Mouse (Mus musculus) neural tube, embryonic 11.5 days (tissue): ENCODE data around the gene Ndufb10. TPM values are rescaled to one million over a fixed set of nuclear protein-coding genes. Genes with fewer than 3 reads are reported as not detected.

ENCODE experiments used
- ATAC-seq: fragments of 200-750 bp; cut with Nextera tagmentation; 2 replicates; pipeline ENCODE4 v1.8.0; 2017; ENCODE audit warnings: moderate number of reproducible peaks, mild to moderate bottlenecking, moderate TSS enrichment, moderate library complexity; ENCODE audit not compliant: insufficient read depth, low FRiP score, low TSS enrichment
- DNase-seq: peaks from one replicate; pipeline ENCODE4 v3.0.0-alpha.2; 2015; ENCODE audit warnings: low spot score
- H3K27ac ChIP-seq: fragments of 300-500 bp; sonication (generic); 2 replicates; pipeline ENCODE4 v1.5.1; 2014; ENCODE audit warnings: low read depth, mild to moderate bottlenecking, low read length
- H3K27me3 ChIP-seq: fragments of 300-500 bp; sonication (generic); 2 replicates; pipeline ENCODE4 v1.6.1; 2014; ENCODE audit warnings: mild to moderate bottlenecking, low read length, mixed read lengths; ENCODE audit not compliant: control insufficient read depth, insufficient read depth
- H3K36me3 ChIP-seq: fragments of 300-500 bp; sonication (generic); 2 replicates; pipeline ENCODE4 v1.6.1; 2014; ENCODE audit warnings: mild to moderate bottlenecking, low read length, moderate library complexity, mixed read lengths; ENCODE audit not compliant: control insufficient read depth, insufficient read depth
- H3K4me1 ChIP-seq: fragments of 300-500 bp; sonication (generic); 2 replicates; pipeline ENCODE4 v1.6.1; 2014; ENCODE audit warnings: low read length, mixed read lengths; ENCODE audit not compliant: control insufficient read depth, insufficient read depth
- H3K4me2 ChIP-seq: fragments of 300-500 bp; sonication (generic); 2 replicates; pipeline ENCODE4 v1.6.1; 2014; ENCODE audit warnings: low read depth, mild to moderate bottlenecking, moderate library complexity
- H3K4me3 ChIP-seq: fragments of 300-500 bp; sonication (generic); 2 replicates; pipeline ENCODE4 v1.5.1; 2014; ENCODE audit warnings: low read depth, low read length
- H3K9ac ChIP-seq: fragments of 300-500 bp; sonication (generic); 2 replicates; pipeline ENCODE4 v1.6.1; 2014; ENCODE audit warnings: mild to moderate bottlenecking, low read length
- H3K9me3 ChIP-seq: fragments of 300-500 bp; sonication (generic); 2 replicates; pipeline ENCODE4 v1.6.1; 2016; ENCODE audit warnings: low read length; ENCODE audit not compliant: control insufficient read depth
- WGBS: fragments of 180-500 bp; shearing (Covaris S2); extraction: QIAGEN DNeasy Blood & Tissue Kit; methylation state at CpG from one replicate; pipeline ENCODE4 v1.1.7; 2014; 5-methylcytosine and 5-hydroxymethylcytosine counted together
- polyA plus RNA-seq: library from polyadenylated mRNA; unstranded; fragments of >200 nt; fragmentation: Nextera tagmentation; extraction: Ambion mirVana; gene quantifications from 2 replicates; pipeline ENCODE4 v1.2.1, GENCODE M21; 2014

The Ndufb10 gene
- polyA plus RNA-seq, 1 experiment from 2014 or later: 214 TPM

DNA sequence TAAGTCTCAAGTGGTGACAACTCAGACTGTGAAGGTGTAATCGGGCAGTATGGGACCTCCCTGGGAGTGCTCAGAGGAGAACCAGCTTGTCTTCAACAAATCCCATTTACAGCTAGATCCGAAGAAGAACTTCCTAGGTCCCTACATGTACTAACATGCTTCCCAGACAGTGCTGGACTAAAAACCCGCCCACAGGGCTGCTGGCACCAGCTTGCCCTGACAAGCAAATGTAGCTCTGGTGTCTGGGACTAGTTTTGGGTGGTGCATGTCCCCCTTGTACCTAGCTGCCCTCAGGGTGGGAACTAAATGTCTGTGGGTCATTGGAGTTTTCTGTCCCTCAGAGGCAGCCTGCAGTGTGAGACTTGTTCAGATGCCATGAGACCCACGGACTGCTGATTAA is 27.2 kb upstream of the Ndufb10 start:
- DNase-seq (no peak), ATAC-seq (no peak)
- H3K36me3 ChIP-seq: no peaks in the 10 kb centered on the region
- no peak overlapping the region for H3K27ac ChIP-seq
- no peak overlapping the region for H3K4me2 ChIP-seq
- WGBS: 25% methylated on average over 4 of the region's 4 CpGs
- H3K9me3 ChIP-seq: no peaks in the 10 kb centered on the region
- H3K9ac ChIP-seq: no peak overlapping the region
- no peak overlapping the region for H3K4me3 ChIP-seq
- peaks cover 51% of the 10 kb centered on the region for H3K27me3 ChIP-seq
- peaks cover 10% of the 10 kb centered on the region for H3K4me1 ChIP-seq

GRCm38 (mm10) chr17:24746986-24747385 is 22.7 kb upstream of the Ndufb10 start:
- H3K4me3 ChIP-seq: no peak overlapping the region
- no peak overlapping the region for H3K4me2 ChIP-seq
- no peak overlapping the region for H3K9ac ChIP-seq
- no peaks in the 10 kb centered on the region for H3K9me3 ChIP-seq
- DNase-seq (no peak), ATAC-seq (no peak)
- no peaks in the 10 kb centered on the region for H3K4me1 ChIP-seq
- whole genome bisulfite sequencing: 45% methylated on average over 4 of the region's 4 CpGs
- no peak overlapping the region for H3K27ac ChIP-seq
- peaks cover 8% of the 10 kb centered on the region for H3K27me3 ChIP-seq
- no peaks in the 10 kb centered on the region for H3K36me3 ChIP-seq

- no peak overlapping the region for H3K4me2 ChIP-seq
- no peaks in the 10 kb centered on the region for H3K9me3 ChIP-seq
- H3K4me3 ChIP-seq: no peak overlapping the region
- no peaks in the 10 kb centered on the region for H3K36me3 ChIP-seq
- ATAC-seq (peak; percentile 76), DNase-seq (peak; percentile 83)
- H3K27ac ChIP-seq: no peak overlapping the region
- 17% methylated on average over 7 of the region's 7 CpGs for WGBS
- H3K4me1 ChIP-seq: no peaks in the 10 kb centered on the region
- no peaks in the 10 kb centered on the region for H3K27me3 ChIP-seq
- no peak overlapping the region for H3K9ac ChIP-seq
Observed at GRCm38 (mm10) chr17:24745526-24746497, 21.5 kb upstream of the Ndufb10 start.

DNA sequence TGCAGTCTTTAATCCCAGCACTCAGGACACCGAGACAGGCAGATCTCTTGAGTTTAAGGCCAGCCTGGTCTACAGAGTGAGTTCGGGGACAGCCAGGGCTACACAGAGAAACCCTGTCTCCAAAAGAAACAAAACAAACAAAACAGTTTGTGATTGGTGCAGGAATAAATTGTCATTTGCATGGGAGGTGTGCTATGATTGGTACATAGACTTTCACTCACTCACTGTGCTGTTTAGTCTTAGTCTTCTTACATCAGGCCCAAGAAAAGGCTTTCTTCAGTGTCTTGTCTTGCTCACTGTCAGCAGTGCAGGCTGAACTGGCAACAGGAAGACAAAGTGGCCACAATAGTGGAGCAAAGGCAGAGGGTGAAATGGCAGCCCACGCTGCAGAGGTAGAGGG is 20.1 kb upstream of the Ndufb10 start:
- no peak overlapping the region for H3K4me2 ChIP-seq
- H3K4me3 ChIP-seq: no peak overlapping the region
- no peaks in the 10 kb centered on the region for H3K27me3 ChIP-seq
- no peak overlapping the region for H3K27ac ChIP-seq
- no peaks in the 10 kb centered on the region for H3K4me1 ChIP-seq
- no peaks in the 10 kb centered on the region for H3K36me3 ChIP-seq
- ATAC-seq (no peak), DNase-seq (no peak)
- 68% methylated on average over 3 of the region's 3 CpGs for WGBS
- no peak overlapping the region for H3K9ac ChIP-seq
- H3K9me3 ChIP-seq: no peaks in the 10 kb centered on the region

DNA sequence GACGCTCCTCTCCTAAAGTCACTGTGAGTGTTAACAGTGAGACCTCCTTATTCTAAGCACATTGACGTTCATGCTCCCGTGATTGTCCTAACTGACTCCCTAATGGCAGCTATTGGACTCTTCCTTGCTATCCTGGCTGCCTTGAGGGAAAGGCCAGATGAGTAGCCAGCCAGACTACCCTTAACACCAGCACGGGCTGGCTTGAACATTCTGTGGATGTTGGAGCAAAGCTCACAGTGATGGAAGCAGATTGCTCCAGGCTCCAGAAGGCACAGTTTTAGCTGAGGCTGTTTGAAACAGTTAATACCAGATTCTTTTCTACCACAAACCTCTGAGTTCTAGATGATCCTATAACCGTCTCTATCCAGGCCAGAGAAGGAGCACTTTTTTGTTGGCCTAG is 19.6 kb upstream of the Ndufb10 start:
- WGBS: 75% methylated on average over 5 of the region's 5 CpGs
- ATAC-seq (no peak), DNase-seq (no peak)
- no peak overlapping the region for H3K27ac ChIP-seq
- H3K27me3 ChIP-seq: no peaks in the 10 kb centered on the region
- H3K36me3 ChIP-seq: no peaks in the 10 kb centered on the region
- H3K4me2 ChIP-seq: no peak overlapping the region
- no peaks in the 10 kb centered on the region for H3K9me3 ChIP-seq
- no peaks in the 10 kb centered on the region for H3K4me1 ChIP-seq
- H3K4me3 ChIP-seq: no peak overlapping the region
- H3K9ac ChIP-seq: no peak overlapping the region

- 83% methylated on average over 8 of the region's 8 CpGs for WGBS
- DNase-seq (no peak), ATAC-seq (no peak)
- H3K4me1 ChIP-seq: no peaks in the 10 kb centered on the region
- no peak overlapping the region for H3K4me2 ChIP-seq
- no peak overlapping the region; the same call in 1 of the 2 replicates for H3K9ac ChIP-seq
- H3K36me3 ChIP-seq: no peaks in the 10 kb centered on the region
- H3K27me3 ChIP-seq: no peaks in the 10 kb centered on the region
- H3K4me3 ChIP-seq: no peak overlapping the region
- H3K9me3 ChIP-seq: no peaks in the 10 kb centered on the region
- no peak overlapping the region for H3K27ac ChIP-seq
Observed at GRCm38 (mm10) chr17:24742307-24742706, 18.0 kb upstream of the Ndufb10 start.

- H3K9me3 ChIP-seq: no peaks in the 10 kb centered on the region
- ATAC-seq (no peak), DNase-seq (no peak)
- H3K4me1 ChIP-seq: no peaks in the 10 kb centered on the region
- H3K9ac ChIP-seq: no peak overlapping the region
- no peak overlapping the region for H3K4me3 ChIP-seq
- no peak overlapping the region for H3K4me2 ChIP-seq
- WGBS: 86% methylated on average over 8 of the region's 8 CpGs
- no peaks in the 10 kb centered on the region for H3K27me3 ChIP-seq
- no peaks in the 10 kb centered on the region for H3K36me3 ChIP-seq
- no peak overlapping the region for H3K27ac ChIP-seq
Observed at GRCm38 (mm10) chr17:24739926-24740325, 15.6 kb upstream of the Ndufb10 start.

GRCm38 (mm10) chr17:24738238-24738637 is 14.0 kb upstream of the Ndufb10 start:
- no peak overlapping the region for H3K9ac ChIP-seq
- WGBS: 79% methylated on average over 4 of the region's 4 CpGs
- no peak overlapping the region for H3K27ac ChIP-seq
- H3K4me2 ChIP-seq: no peak overlapping the region
- no peak overlapping the region for H3K4me3 ChIP-seq
- DNase-seq: no peak
- ATAC-seq: no peak
- H3K4me1 ChIP-seq: no peaks in the 10 kb centered on the region
- H3K36me3 ChIP-seq: no peaks in the 10 kb centered on the region
- H3K27me3 ChIP-seq: no peaks in the 10 kb centered on the region
- no peaks in the 10 kb centered on the region for H3K9me3 ChIP-seq
